Mouse (Mus musculus) ES-E14 (cell line): ENCODE measurements at regions not wholly inside any gene's neighbourhood (a gene's known extent, or its start where the extent isn't known, plus 50 kb on each side); places are given as distances from the start of the nearest gene placed in this dataset.

Experiments
- CHD2 ChIP-seq: IDR thresholded peaks from 2 replicates; pipeline ENCODE4 v1.6.1; 2014; ENCODE audit warnings: mild to moderate bottlenecking, low read depth, low read length, inconsistent platforms
- HCFC1 ChIP-seq: IDR thresholded peaks from 2 replicates; pipeline ENCODE4 v1.6.1; 2012; ENCODE audit warnings: low read length, inconsistent platforms, borderline replicate concordance; ENCODE audit not compliant: insufficient read depth
- ZC3H11A ChIP-seq: IDR thresholded peaks from 2 replicates; pipeline ENCODE4 v1.6.1; 2012; ENCODE audit warnings: low read depth, mild to moderate bottlenecking, inconsistent platforms, low read length, borderline replicate concordance
- ZNF384 ChIP-seq: IDR thresholded peaks from 2 replicates; pipeline ENCODE4 v1.6.1; 2012; ENCODE audit warnings: low read depth, low read length, inconsistent platforms

- TF ChIP-seq HCFC1 (no peak), CHD2 (no peak), ZC3H11A (no peak), ZNF384 (no peak)
These were observed 158.4 kb downstream of the Syk start for GRCm38 (mm10) chr13:52741371-52741770.
